Mouse (Mus musculus) T-helper 1 cell (primary cell): ENCODE measurements around the gene Tex13c2.

ENCODE experiments used
- in situ Hi-C: fragments of 300-600 bp; cut with MboI, MseI; formaldehyde crosslinking; loops from one replicate; pipeline ENCODE4 v1.15.1; 2025; ENCODE audit warnings: high pct_unique_total_duplicates

The Tex13c2 gene

GRCm38 (mm10) chrX:42489446-42489845, at the start of gene Tex13c2:
Gene Tex13c2 (plus strand): TSS chrX:42489691.
- in situ Hi-C loops, result loop anchor here (10.0 kb wide), 2 partner anchors 345 to 1825 kb away; partner anchors contain the start of gene Stag2

GRCm38 (mm10) chrX:42450305-42450704, 39.2 kb upstream of the Tex13c2 start:
- in situ Hi-C loops, result no loop called here

- in situ Hi-C loops, result no loop called here
These were observed 36.5 kb upstream of the Tex13c2 start for GRCm38 (mm10) chrX:42453001-42453400.

GRCm38 (mm10) chrX:42454533-42454932, 35.0 kb upstream of the Tex13c2 start:
- in situ Hi-C loops, result no loop called here

GRCm38 (mm10) chrX:42490336-42490735, 845 bp downstream of the Tex13c2 start:
- in situ Hi-C loops, result loop anchor here (10.0 kb wide), 1 partner anchor 146 kb away; no protein-coding TSS in a partner anchor

- in situ Hi-C loops, result loop anchor here (5.0 kb wide), 1 partner anchor 93 kb away; no protein-coding TSS in a partner anchor
These were observed 11.0 kb downstream of the Tex13c2 start for GRCm38 (mm10) chrX:42500538-42500937.

GRCm38 (mm10) chrX:42502291-42503043, 13.0 kb downstream of the Tex13c2 start, which contains the start of gene Sh2d1a:
Gene Sh2d1a (plus strand): TSS chrX:42502453.
- in situ Hi-C loops, result loop anchor here (5.0 kb wide), 1 partner anchor 95 kb away; no protein-coding TSS in a partner anchor

- in situ Hi-C loops, result no loop called here
These were observed 21.6 kb downstream of the Tex13c2 start for GRCm38 (mm10) chrX:42511105-42511504.

GRCm38 (mm10) chrX:42512567-42512966, 23.1 kb downstream of the Tex13c2 start:
- in situ Hi-C loops, result no loop called here

- in situ Hi-C loops, result loop anchor here (5.0 kb wide), 1 partner anchor 246 kb away; no protein-coding TSS in a partner anchor
These were observed 33.4 kb downstream of the Tex13c2 start for GRCm38 (mm10) chrX:42522868-42523267.

- in situ Hi-C loops, result loop anchor here (10.0 kb wide), 1 partner anchor 456 kb away; no protein-coding TSS in a partner anchor
These were observed 41.2 kb downstream of the Tex13c2 start for GRCm38 (mm10) chrX:42530703-42531102.

- in situ Hi-C loops, result no loop called here
These were observed 50.7 kb downstream of the Tex13c2 start for GRCm38 (mm10) chrX:42540030-42540755.

- in situ Hi-C loops, result no loop called here
These were observed 51.2 kb downstream of the Tex13c2 start for GRCm38 (mm10) chrX:42540756-42541053.
